Mouse (Mus musculus) hindbrain, embryonic 12.5 days (tissue): ENCODE results near the gene Cracr2b. TPM values are rescaled to one million over a fixed set of nuclear protein-coding genes. Genes with fewer than 3 reads are reported as not detected.

Experiments
- ATAC-seq: fragments of 200-750 bp; cut with Nextera tagmentation; 2 replicates; pipeline ENCODE4 v1.8.0; 2017; ENCODE audit warnings: moderate TSS enrichment; ENCODE audit not compliant: low FRiP score
- H3K27ac ChIP-seq: fragments of 300-500 bp; sonication (generic); 2 replicates; pipeline ENCODE4 v1.5.1; 2016; ENCODE audit warnings: mild to moderate bottlenecking
- H3K27me3 ChIP-seq: fragments of 300-500 bp; sonication (generic); 2 replicates; pipeline ENCODE4 v1.6.1; 2016; ENCODE audit warnings: mild to moderate bottlenecking
- H3K36me3 ChIP-seq: fragments of 300-500 bp; sonication (generic); 2 replicates; pipeline ENCODE4 v1.6.1; 2016; ENCODE audit warnings: mild to moderate bottlenecking
- H3K4me1 ChIP-seq: fragments of 300-500 bp; sonication (generic); 2 replicates; pipeline ENCODE4 v1.6.1; 2016
- H3K4me2 ChIP-seq: fragments of 300-500 bp; sonication (generic); replicated peaks from 2 replicates; pipeline ENCODE4 v1.6.1; 2016; ENCODE audit warnings: mild to moderate bottlenecking
- H3K4me3 ChIP-seq: fragments of 300-500 bp; sonication (generic); 2 replicates; pipeline ENCODE4 v1.5.1; 2016; ENCODE audit warnings: mild to moderate bottlenecking
- H3K9ac ChIP-seq: fragments of 300-500 bp; sonication (generic); 2 replicates; pipeline ENCODE4 v1.6.1; 2016; ENCODE audit warnings: mild to moderate bottlenecking, moderate library complexity
- H3K9me3 ChIP-seq: fragments of 300-500 bp; sonication (generic); replicated peaks from 2 replicates; pipeline ENCODE4 v1.6.1; 2016; ENCODE audit warnings: mild to moderate bottlenecking
- WGBS: fragments of 180-500 bp; shearing (Covaris S2); methylation state at CpG from one replicate; pipeline ENCODE4 v1.1.7; 2016; 5-methylcytosine and 5-hydroxymethylcytosine counted together
- polyA plus RNA-seq: library from polyadenylated mRNA; unstranded; fragments of >200 nt; fragmentation: Nextera tagmentation; extraction: Ambion mirVana; gene quantifications from 2 replicates; pipeline ENCODE4 v1.2.1, GENCODE M21; 2016

Cracr2b gene
- polyA plus RNA-seq, 1 experiment from 2014 or later = 7.7 TPM

DNA sequence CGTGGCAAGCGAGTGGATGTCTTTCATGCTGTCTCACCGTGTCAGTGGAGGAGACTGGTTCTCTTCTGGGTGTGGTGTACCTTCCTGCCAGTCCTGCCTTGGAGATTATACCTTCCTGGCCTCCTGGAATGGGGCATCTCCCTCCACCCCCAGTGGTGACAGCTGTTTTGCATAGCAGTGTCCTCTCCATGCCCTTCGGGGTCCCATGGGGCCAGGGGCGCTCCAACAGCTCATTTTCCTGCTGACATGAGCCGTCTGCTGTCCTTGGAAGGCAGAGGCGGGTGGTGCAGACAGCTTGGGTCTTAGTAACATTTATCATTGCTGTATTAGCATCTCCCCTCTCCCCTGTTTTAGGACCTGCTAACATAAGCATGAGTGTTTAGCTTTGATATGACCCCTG is 26.2 kb downstream of the Cracr2b start:
- Histone ChIP-seq H3K4me3 (no peak overlapping the region), H3K9ac (no peak overlapping the region), H3K4me2 (no peak overlapping the region), H3K27ac (no peak overlapping the region), H3K9me3 (no peaks in the 10 kb centered on the region), H3K4me1 (peaks cover 15% of the 10 kb centered on the region), H3K36me3 (peaks cover 5% of the 10 kb centered on the region; the same call in 1 of the 2 replicates), H3K27me3 (peaks cover 17% of the 10 kb centered on the region)
- no peak for ATAC-seq
- 75% methylated on average over 7 of the region's 7 CpGs for WGBS

- no peaks in the 10 kb centered on the region for H3K9me3 ChIP-seq
- H3K27me3 ChIP-seq = no peaks in the 10 kb centered on the region
- peaks cover 7% of the 10 kb centered on the region for H3K4me1 ChIP-seq
- H3K36me3 ChIP-seq = peaks cover 37% of the 10 kb centered on the region
- H3K4me2 ChIP-seq = no peak overlapping the region
- ATAC-seq = no peak
- no peak overlapping the region for H3K4me3 ChIP-seq
- 82% methylated on average over 2 of the region's 2 CpGs for WGBS
- H3K9ac ChIP-seq = no peak overlapping the region
- H3K27ac ChIP-seq = no peak overlapping the region
Observed at GRCm38 (mm10) chr7:141491151-141491550, 30.3 kb downstream of the Cracr2b start.

- no peak overlapping the region for H3K4me3 ChIP-seq
- H3K27ac ChIP-seq = no peak overlapping the region
- H3K9ac ChIP-seq = no peak overlapping the region
- ATAC-seq = no peak
- H3K4me2 ChIP-seq = no peak overlapping the region
- WGBS = 83% methylated on average over 5 of the region's 5 CpGs
- H3K36me3 ChIP-seq = peaks cover 37% of the 10 kb centered on the region
- no peaks in the 10 kb centered on the region for H3K4me1 ChIP-seq
- no peaks in the 10 kb centered on the region for H3K9me3 ChIP-seq
- H3K27me3 ChIP-seq = no peaks in the 10 kb centered on the region
Observed at GRCm38 (mm10) chr7:141492738-141493137, 31.8 kb downstream of the Cracr2b start.

- 80% methylated on average over 1 of the region's 1 CpGs for WGBS
Observed at GRCm38 (mm10) chr7:141493729-141494128, 32.8 kb downstream of the Cracr2b start.

DNA sequence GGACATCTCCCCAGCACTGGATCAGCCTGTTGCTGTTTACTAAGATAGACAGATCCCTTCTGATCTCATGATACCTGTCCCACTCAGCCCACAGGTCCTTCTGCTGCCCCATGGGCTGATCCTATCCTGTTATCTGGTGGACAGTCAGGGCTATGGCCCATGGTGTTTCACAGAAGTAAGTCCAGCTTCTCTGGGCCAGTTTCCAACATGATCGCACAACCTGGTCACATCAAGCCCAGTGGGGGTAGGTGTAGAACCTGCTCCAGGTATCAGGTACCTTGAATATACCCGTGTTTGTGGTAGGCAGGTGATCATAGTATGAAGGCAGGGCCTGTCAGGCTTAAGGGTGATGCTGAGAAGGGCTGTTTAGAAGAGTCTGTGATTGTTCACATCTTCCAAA is 34.5 kb downstream of the Cracr2b start:
- no peaks in the 10 kb centered on the region for H3K4me1 ChIP-seq
- no peak overlapping the region for H3K4me3 ChIP-seq
- 83% methylated on average over 2 of the region's 2 CpGs for WGBS
- no peak overlapping the region for H3K4me2 ChIP-seq
- no peak overlapping the region for H3K9ac ChIP-seq
- peaks cover 49% of the 10 kb centered on the region for H3K36me3 ChIP-seq
- H3K9me3 ChIP-seq = no peaks in the 10 kb centered on the region
- no peak for ATAC-seq
- no peak overlapping the region for H3K27ac ChIP-seq
- H3K27me3 ChIP-seq = no peaks in the 10 kb centered on the region

More at GRCm38 (mm10) chr7:141493729-141494128, 32.8 kb downstream of the Cracr2b start:
- Histone ChIP-seq H3K9me3 (no peaks in the 10 kb centered on the region), H3K27me3 (no peaks in the 10 kb centered on the region), H3K36me3 (peaks cover 39% of the 10 kb centered on the region), H3K4me3 (no peak overlapping the region), H3K4me2 (no peak overlapping the region), H3K27ac (no peak overlapping the region), H3K9ac (no peak overlapping the region), H3K4me1 (no peaks in the 10 kb centered on the region)
- ATAC-seq = no peak

- H3K9ac ChIP-seq = no peak overlapping the region
- no peak overlapping the region for H3K27ac ChIP-seq
- H3K9me3 ChIP-seq = no peaks in the 10 kb centered on the region
- H3K27me3 ChIP-seq = no peaks in the 10 kb centered on the region
- no peak overlapping the region for H3K4me2 ChIP-seq
- no peaks in the 10 kb centered on the region for H3K4me1 ChIP-seq
- peaks cover 49% of the 10 kb centered on the region for H3K36me3 ChIP-seq
- ATAC-seq = no peak
- 89% methylated on average over 4 of the region's 4 CpGs for WGBS
- no peak overlapping the region for H3K4me3 ChIP-seq
Observed at GRCm38 (mm10) chr7:141495940-141496339, 35.0 kb downstream of the Cracr2b start.

DNA sequence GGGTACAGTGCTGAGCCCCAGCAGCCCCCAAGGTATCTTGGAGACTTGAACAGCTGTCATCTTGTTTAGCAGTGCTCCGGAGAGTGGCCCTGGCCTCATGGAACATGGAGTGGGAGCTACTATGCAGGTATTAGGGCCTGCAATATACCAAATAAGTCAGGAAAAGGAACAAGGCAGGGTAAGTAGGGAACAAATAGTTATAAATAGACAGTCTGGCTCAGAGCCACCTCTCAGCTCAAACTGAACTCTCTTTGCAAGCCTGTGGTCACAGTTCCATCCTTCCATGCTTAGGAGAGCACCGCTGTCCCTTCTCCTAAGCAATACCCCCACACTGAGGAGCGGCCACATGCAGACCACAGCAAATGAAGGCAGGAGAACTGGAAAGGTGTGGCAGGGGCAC is 36.7 kb downstream of the Cracr2b start:
- WGBS = 95% methylated on average over 3 of the region's 3 CpGs
- peaks cover 42% of the 10 kb centered on the region for H3K36me3 ChIP-seq
- H3K4me1 ChIP-seq = no peaks in the 10 kb centered on the region
- no peak overlapping the region for H3K4me3 ChIP-seq
- no peak overlapping the region for H3K9ac ChIP-seq
- H3K4me2 ChIP-seq = no peak overlapping the region
- no peaks in the 10 kb centered on the region for H3K27me3 ChIP-seq
- ATAC-seq = no peak
- H3K9me3 ChIP-seq = no peaks in the 10 kb centered on the region
- H3K27ac ChIP-seq = no peak overlapping the region

DNA sequence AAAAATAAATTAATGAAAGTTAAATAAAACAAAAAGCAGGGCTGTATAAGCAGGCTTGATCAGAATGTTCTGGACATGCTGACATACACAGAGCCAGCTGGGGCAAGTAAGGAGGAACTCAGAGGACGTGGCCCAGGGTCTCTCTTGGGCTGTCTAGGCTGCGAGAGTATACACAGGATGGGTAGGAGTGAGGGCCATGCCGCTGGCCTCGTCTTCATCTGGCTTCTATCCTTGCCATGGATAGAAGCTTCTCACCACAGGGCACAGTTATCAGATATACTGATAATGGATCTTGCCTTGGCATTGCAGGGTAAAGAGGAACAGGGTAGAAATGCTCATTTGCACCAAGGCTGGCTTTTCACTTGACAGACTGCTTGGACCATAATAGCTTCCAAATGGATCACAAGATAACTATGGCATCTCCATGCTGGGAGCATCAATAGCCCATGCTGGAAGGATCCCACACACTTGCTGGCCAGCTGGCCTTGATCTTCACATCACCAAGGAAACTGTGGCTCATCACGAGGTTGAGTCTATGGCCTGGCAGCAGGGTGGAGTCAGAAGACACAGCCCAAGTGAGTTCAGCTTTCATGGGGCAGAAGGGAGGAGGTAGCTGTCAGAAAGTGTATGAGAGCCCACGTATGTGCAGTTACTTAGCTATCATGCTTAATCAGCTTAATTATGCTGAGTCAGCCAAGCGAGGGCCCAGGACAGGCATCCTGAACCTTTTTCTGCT is 41.1 kb downstream of the Cracr2b start:
- no peaks in the 10 kb centered on the region for H3K4me1 ChIP-seq
- H3K4me3 ChIP-seq = no peak overlapping the region
- H3K9ac ChIP-seq = no peak overlapping the region
- no peaks in the 10 kb centered on the region for H3K27me3 ChIP-seq
- H3K36me3 ChIP-seq = peaks cover 14% of the 10 kb centered on the region; the same call in 1 of the 2 replicates
- WGBS = 87% methylated on average over 7 of the region's 7 CpGs
- no peak overlapping the region for H3K27ac ChIP-seq
- no peak for ATAC-seq
- no peaks in the 10 kb centered on the region for H3K9me3 ChIP-seq
- no peak overlapping the region for H3K4me2 ChIP-seq

DNA sequence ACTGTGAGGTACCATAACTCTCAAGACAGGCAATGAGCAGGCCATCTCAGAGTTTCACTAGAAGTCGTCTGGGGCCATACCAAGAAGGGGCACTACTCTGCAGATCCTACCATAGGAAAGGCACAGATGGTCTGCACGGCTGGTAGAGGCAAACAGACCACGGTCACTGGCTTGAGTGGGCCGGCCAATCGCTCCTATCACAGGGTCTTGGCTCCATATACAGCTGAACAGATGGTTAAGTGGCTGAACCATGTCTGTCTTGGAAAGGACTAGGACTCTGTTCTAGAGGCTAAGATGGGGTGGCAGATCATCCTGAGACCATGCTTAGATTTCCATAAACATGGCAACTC is 41.6 kb downstream of the Cracr2b start:
- no peaks in the 10 kb centered on the region for H3K9me3 ChIP-seq
- H3K9ac ChIP-seq = no peak overlapping the region
- H3K36me3 ChIP-seq = peaks cover 14% of the 10 kb centered on the region; the same call in 1 of the 2 replicates
- H3K4me2 ChIP-seq = no peak overlapping the region
- no peak for ATAC-seq
- H3K4me1 ChIP-seq = no peaks in the 10 kb centered on the region
- H3K27me3 ChIP-seq = no peaks in the 10 kb centered on the region
- H3K27ac ChIP-seq = no peak overlapping the region
- H3K4me3 ChIP-seq = no peak overlapping the region
- 96% methylated on average over 5 of the region's 5 CpGs for WGBS

DNA sequence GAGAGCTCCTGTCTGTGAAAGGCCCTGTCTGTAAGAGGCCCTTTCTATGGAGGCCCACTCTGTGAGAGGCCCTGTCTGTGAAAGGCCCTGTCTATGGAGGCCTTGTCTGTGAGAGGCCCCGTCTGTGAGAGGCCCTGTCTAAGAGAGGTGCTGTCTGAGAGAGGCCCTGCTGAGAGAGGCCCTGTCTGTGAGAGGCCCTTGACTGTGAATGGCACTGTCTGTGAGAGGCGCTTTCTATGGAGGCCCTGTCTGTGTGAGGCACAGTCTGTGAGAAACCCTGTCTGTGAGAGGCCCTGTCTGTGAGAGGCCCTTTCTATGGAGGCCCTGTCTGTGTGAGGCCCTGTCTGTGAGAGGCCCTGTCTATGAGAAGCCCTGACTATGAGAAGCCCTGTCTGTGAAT is 45.4 kb downstream of the Cracr2b start:
- ATAC-seq = no peak
- Histone ChIP-seq H3K4me3 (no peak overlapping the region), H3K4me1 (no peaks in the 10 kb centered on the region), H3K9ac (no peak overlapping the region), H3K4me2 (no peak overlapping the region), H3K9me3 (no peaks in the 10 kb centered on the region), H3K36me3 (peaks cover 21% of the 10 kb centered on the region), H3K27ac (no peak overlapping the region), H3K27me3 (no peaks in the 10 kb centered on the region)
- 64% methylated on average over 2 of the region's 2 CpGs for WGBS

- Histone ChIP-seq H3K9ac (no peak overlapping the region), H3K4me1 (no peaks in the 10 kb centered on the region), H3K36me3 (peaks cover 21% of the 10 kb centered on the region), H3K4me2 (no peak overlapping the region), H3K27me3 (no peaks in the 10 kb centered on the region), H3K27ac (no peak overlapping the region), H3K4me3 (no peak overlapping the region), H3K9me3 (no peaks in the 10 kb centered on the region)
- no peak for ATAC-seq
Observed at GRCm38 (mm10) chr7:141508160-141508559, 47.3 kb downstream of the Cracr2b start.

- Histone ChIP-seq H3K36me3 (peaks cover 30% of the 10 kb centered on the region), H3K4me1 (no peaks in the 10 kb centered on the region), H3K27ac (no peak overlapping the region), H3K27me3 (no peaks in the 10 kb centered on the region), H3K9me3 (no peaks in the 10 kb centered on the region), H3K4me3 (no peak overlapping the region), H3K9ac (no peak overlapping the region), H3K4me2 (no peak overlapping the region)
- no peak for ATAC-seq
- 86% methylated on average over 5 of the region's 5 CpGs for WGBS
Observed at GRCm38 (mm10) chr7:141510196-141510595, 49.3 kb downstream of the Cracr2b start.

- Histone ChIP-seq H3K9me3 (no peaks in the 10 kb centered on the region), H3K4me1 (no peaks in the 10 kb centered on the region), H3K27ac (no peak overlapping the region), H3K4me2 (no peak overlapping the region), H3K4me3 (no peak overlapping the region), H3K9ac (no peak overlapping the region), H3K36me3 (peaks cover 33% of the 10 kb centered on the region), H3K27me3 (no peaks in the 10 kb centered on the region)
- ATAC-seq = no peak
- WGBS = 59% methylated on average over 8 of the region's 8 CpGs
Observed at GRCm38 (mm10) chr7:141510681-141511191, 49.8 kb downstream of the Cracr2b start.
